Mouse (Mus musculus) cerebellum, adult 11 months (tissue): ENCODE data around the gene Xpr1.

Experiments
- DNase-seq: peaks from one replicate; pipeline ENCODE4 v3.0.0; 2022

Xpr1 gene

GRCm38 (mm10) chr1:155400056-155400455 is 17.2 kb downstream of the Xpr1 start:
- DNase-seq, result no peak

GRCm38 (mm10) chr1:155394829-155395228 is 22.4 kb downstream of the Xpr1 start:
- peak; percentile 9 for DNase-seq

- DNase-seq, result no peak
Measured at GRCm38 (mm10) chr1:155394021-155394420, 23.2 kb downstream of the Xpr1 start.

- no peak for DNase-seq
Measured at GRCm38 (mm10) chr1:155392825-155393224, 24.4 kb downstream of the Xpr1 start.

- DNase-seq, result no peak
Measured at GRCm38 (mm10) chr1:155391537-155391936, 25.7 kb downstream of the Xpr1 start.

GRCm38 (mm10) chr1:155388418-155388817 is 28.8 kb downstream of the Xpr1 start:
- no peak for DNase-seq

- no peak for DNase-seq
Measured at GRCm38 (mm10) chr1:155386551-155386950, 30.7 kb downstream of the Xpr1 start.

- DNase-seq, result no peak
Measured at GRCm38 (mm10) chr1:155383319-155384302, 33.6 kb downstream of the Xpr1 start.

GRCm38 (mm10) chr1:155381931-155382330 is 35.3 kb downstream of the Xpr1 start:
- DNase-seq, result no peak

GRCm38 (mm10) chr1:155379289-155379688 is 37.9 kb downstream of the Xpr1 start:
- DNase-seq, result no peak

- no peak for DNase-seq
Measured at GRCm38 (mm10) chr1:155372821-155373220, 44.4 kb downstream of the Xpr1 start.

GRCm38 (mm10) chr1:155370075-155370658 is 47.0 kb downstream of the Xpr1 start:
- DNase-seq, result no peak

GRCm38 (mm10) chr1:155366366-155366765 is 50.8 kb downstream of the Xpr1 start:
- no peak for DNase-seq

GRCm38 (mm10) chr1:155361502-155362126 is 55.6 kb downstream of the Xpr1 start:
- no peak for DNase-seq

GRCm38 (mm10) chr1:155353096-155353495 is 64.1 kb downstream of the Xpr1 start:
- DNase-seq, result no peak

GRCm38 (mm10) chr1:155351527-155351926 is 65.7 kb downstream of the Xpr1 start:
- DNase-seq, result no peak

- no peak for DNase-seq
Measured at GRCm38 (mm10) chr1:155348491-155348890, 68.7 kb downstream of the Xpr1 start.

GRCm38 (mm10) chr1:155347339-155347738 is 69.9 kb downstream of the Xpr1 start:
- DNase-seq, result no peak

- no peak for DNase-seq
Measured at GRCm38 (mm10) chr1:155344019-155344418, 73.2 kb downstream of the Xpr1 start.

- DNase-seq, result no peak
Measured at GRCm38 (mm10) chr1:155339622-155340021, 77.6 kb downstream of the Xpr1 start.

GRCm38 (mm10) chr1:155337315-155337714 is 79.9 kb downstream of the Xpr1 start:
- no peak for DNase-seq

- DNase-seq, result no peak
Measured at GRCm38 (mm10) chr1:155335963-155336362, 81.3 kb downstream of the Xpr1 start.

- DNase-seq, result no peak
Measured at GRCm38 (mm10) chr1:155322183-155322582, 95.0 kb downstream of the Xpr1 start.
